Mouse (Mus musculus): ENCODE measurements around the gene Krt18. TPM values are rescaled to one million over a fixed set of nuclear protein-coding genes. Genes with fewer than 3 reads are reported as not detected.

Krt18 gene
- polyA plus RNA-seq, 1 experiment from 2014 or later = 448 TPM

DNA sequence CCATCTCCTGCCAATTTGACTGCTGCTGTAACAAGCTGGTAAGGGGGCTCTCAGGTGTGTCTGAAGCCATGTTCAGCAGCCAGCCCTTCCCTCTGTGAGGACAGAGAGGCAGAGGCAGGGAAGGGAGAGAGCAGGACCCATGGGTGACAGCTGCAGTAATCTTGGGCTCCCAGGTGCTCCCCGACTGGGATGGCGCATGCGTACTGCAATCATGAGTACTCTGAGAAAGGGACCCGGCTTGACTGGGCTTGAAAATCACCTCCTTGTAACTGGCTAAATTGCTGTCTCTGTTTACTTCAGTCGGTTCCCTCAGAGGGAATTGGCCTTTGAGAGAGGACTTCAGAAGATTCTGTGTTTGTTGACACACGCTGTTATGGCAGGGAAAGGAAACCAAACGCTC lies 14.0 kb downstream of the Krt18 start:
- ATAC-seq (ENCODE audit: insufficient read depth, low FRiP score, low read depth) = no peak
- Histone ChIP-seq H3K9me3 (no peaks in the 10 kb centered on the region), H3K9ac (no peak overlapping the region), H3K4me1 (no peaks in the 10 kb centered on the region), H3K27me3 (replicated peaks) (no peaks in the 10 kb centered on the region), H3K4me2 (peak overlapping the region; percentile 24; the same call in 1 of the 2 replicates), H3K27ac (no peak overlapping the region), H3K4me3 (replicated peaks) (no peak overlapping the region), H3K36me3 (no peaks in the 10 kb centered on the region)
- WGBS = 27% methylated on average over 7 of the region's 7 CpGs

DNA sequence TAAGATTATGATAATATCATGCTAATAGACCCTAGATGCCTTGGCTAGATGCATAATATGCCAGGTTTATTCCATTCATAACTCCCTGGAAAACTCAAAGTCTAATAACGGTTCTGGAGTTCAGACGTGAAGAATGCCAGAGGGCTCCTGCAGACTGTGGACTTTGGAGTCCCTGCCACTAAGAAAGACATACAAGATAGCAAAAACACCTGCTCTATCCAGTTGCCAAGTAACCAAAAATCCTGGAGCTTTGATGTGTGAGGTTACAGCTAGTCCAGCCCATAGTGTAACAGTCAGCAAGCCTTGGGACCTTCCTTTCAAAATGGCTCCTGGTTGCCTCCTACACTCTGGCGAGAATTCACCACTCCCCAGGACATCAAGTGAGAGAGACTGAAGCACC lies 16.8 kb downstream of the Krt18 start:
- H3K9me3 ChIP-seq = no peaks in the 10 kb centered on the region
- no peak overlapping the region for H3K4me2 ChIP-seq
- ATAC-seq (ENCODE audit: insufficient read depth, low FRiP score, low read depth) = no peak
- no peak overlapping the region for H3K9ac ChIP-seq
- no peaks in the 10 kb centered on the region for H3K27me3 ChIP-seq (replicated peaks)
- H3K4me3 ChIP-seq (replicated peaks) = no peak overlapping the region
- H3K27ac ChIP-seq = no peak overlapping the region
- no peaks in the 10 kb centered on the region for H3K36me3 ChIP-seq
- H3K4me1 ChIP-seq = no peaks in the 10 kb centered on the region
- WGBS = 66% methylated on average over 3 of the region's 3 CpGs

DNA sequence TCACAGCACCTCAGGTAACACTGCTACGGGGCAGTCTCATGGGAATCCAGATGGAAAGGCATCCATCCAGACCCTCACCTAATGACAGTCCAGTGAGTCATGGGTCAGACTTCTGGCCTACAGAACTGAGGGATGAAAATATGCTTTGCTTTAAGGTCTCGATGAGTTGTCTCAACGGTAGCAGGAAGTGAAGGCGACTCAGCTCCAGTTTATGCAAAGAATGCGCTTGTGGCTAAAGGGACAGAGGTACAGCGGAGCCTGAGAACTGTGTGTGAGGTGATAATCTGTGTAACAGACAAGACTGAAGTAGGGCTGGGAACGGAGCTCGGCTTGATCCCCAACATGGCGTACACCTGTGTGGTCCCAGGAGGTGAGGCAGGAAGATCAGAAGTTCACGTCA lies 17.7 kb downstream of the Krt18 start:
- Histone ChIP-seq H3K27ac (no peak overlapping the region), H3K4me3 (replicated peaks) (no peak overlapping the region), H3K36me3 (no peaks in the 10 kb centered on the region), H3K9me3 (no peaks in the 10 kb centered on the region), H3K4me1 (no peaks in the 10 kb centered on the region), H3K9ac (no peak overlapping the region), H3K4me2 (no peak overlapping the region), H3K27me3 (replicated peaks) (no peaks in the 10 kb centered on the region)
- 83% methylated on average over 10 of the region's 10 CpGs for WGBS
- ATAC-seq (ENCODE audit: insufficient read depth, low FRiP score, low read depth) = no peak

DNA sequence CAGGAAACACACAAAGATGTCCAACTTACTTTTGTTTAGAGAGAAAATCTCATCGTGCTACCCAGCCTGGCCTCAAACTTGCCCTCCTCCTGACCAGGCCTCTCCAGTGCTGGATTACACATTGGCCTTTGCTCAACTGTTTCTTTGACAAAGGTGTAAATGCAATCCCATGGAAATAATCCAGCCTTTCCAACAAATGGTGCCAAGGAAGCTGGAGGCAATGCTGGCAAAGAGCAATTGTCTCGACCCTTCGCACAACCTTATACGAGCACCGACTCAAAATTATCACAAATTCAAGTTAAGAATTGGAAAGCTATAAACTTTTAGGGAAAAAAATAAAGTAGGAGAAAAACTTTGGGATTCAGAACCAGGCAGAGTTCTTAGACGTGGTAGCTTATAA lies 20.0 kb downstream of the Krt18 start:
- Histone ChIP-seq H3K9me3 (no peaks in the 10 kb centered on the region), H3K27ac (no peak overlapping the region), H3K36me3 (no peaks in the 10 kb centered on the region), H3K4me3 (replicated peaks) (no peak overlapping the region), H3K27me3 (replicated peaks) (no peaks in the 10 kb centered on the region), H3K9ac (no peak overlapping the region), H3K4me2 (no peak overlapping the region), H3K4me1 (no peaks in the 10 kb centered on the region)
- ATAC-seq (ENCODE audit: insufficient read depth, low FRiP score, low read depth) = no peak
- 85% methylated on average over 6 of the region's 6 CpGs for WGBS

DNA sequence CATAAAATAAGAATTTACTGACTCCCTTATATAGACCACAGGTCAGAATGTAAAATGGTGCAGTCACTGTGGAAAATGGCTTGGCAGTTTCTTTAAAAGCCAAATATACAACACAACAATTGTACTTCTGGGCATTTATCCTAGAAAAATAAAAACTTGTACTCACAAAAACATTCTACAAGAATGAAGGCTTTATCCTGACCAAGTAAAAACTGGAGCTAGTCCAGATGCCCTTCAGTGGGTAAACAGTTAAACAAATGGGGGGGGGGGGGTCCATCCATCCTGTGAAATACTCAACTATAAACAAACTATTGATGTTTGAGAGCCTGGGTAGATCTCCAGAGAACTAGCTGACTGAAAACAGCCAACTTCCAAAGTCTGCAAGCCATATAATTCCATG lies 21.9 kb downstream of the Krt18 start:
- Histone ChIP-seq H3K27me3 (replicated peaks) (no peaks in the 10 kb centered on the region), H3K4me3 (replicated peaks) (no peak overlapping the region), H3K4me1 (no peaks in the 10 kb centered on the region), H3K9ac (no peak overlapping the region), H3K4me2 (no peak overlapping the region), H3K9me3 (no peaks in the 10 kb centered on the region), H3K27ac (no peak overlapping the region), H3K36me3 (no peaks in the 10 kb centered on the region)
- no peak for ATAC-seq (ENCODE audit: insufficient read depth, low FRiP score, low read depth)

DNA sequence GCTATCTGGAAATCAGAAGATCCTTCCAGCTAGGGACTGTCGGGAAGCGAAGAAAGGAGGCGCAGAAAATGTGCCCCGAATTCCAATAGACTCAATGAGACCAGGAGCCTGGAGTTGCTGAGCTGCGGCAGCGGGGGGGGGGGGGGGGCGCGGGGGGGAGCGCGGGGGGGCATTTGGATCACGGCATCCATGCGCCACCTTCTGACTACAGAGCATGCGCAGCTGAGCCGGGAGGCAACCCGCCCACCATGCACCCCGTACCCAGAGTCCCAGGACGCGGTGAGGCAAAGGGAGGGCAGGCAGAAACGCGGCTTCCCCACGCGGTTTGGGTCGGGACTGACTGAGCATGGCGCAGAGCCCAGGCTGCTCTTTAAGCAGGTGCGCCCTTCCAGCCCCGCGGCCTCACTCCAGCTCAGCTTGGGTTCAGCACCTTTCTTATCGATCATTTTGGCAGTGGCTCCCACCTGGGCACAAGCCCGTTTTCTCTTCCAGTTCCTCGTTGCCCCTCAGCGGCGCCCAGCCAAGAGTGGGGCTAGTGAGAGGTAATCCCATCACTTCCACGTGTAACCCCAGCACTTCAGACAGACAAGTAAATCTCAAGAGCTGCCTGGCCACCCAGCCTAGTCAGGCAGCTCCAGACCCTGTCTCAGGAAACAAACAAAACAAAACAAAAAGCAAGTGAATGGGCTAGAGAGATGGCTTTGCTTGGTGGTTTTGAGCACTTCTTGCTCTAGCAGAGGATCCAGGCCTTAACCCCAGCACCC lies 24.1 kb downstream of the Krt18 start:
- Histone ChIP-seq H3K4me2 (peak overlapping the region; percentile 83), H3K9ac (no peak overlapping the region; the same call in 1 of the 2 replicates), H3K27ac (peak overlapping the region; percentile 70), H3K9me3 (no peaks in the 10 kb centered on the region), H3K4me1 (no peaks in the 10 kb centered on the region), H3K4me3 (replicated peaks) (peak overlapping the region; percentile 47), H3K27me3 (replicated peaks) (no peaks in the 10 kb centered on the region), H3K36me3 (no peaks in the 10 kb centered on the region)
- peak; percentile 60; the same call in 1 of the 2 replicates for ATAC-seq (ENCODE audit: insufficient read depth, low FRiP score, low read depth)
- WGBS = 1% methylated on average over 30 of the region's 33 CpGs

DNA sequence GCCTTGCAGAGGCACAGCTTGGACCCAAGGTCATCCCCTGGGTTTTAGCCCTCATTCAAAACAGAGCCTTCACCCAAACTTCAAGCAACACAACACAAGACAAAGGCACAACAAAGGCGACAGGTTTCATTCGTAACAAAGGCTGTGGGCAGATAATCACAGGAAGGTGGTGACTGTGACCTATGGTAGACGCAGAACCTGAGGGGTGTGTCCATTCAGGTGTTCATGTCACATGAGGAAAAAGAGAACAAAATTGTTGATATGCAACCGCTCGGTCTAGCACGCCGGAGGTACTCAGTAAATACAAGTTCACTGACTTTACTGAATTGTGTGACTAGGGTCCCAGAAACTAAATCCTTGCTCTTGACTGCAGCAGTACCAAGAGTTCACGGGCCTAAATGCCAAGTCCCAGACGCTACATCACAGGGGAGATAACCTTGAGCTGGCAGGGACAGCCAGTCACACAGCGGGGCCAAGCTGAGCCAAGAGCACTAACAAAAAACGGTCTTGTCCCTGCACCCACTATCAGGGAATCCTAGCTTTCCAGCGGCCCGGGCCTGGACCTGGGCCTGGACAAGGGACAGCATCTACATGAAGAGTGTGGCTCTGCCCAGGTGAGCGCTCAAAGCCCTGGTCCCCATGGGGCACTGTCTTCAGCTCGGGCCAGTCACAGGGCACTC lies 28.7 kb downstream of the Krt18 start:
- Histone ChIP-seq H3K4me3 (replicated peaks) (no peak overlapping the region), H3K4me1 (no peaks in the 10 kb centered on the region), H3K36me3 (no peaks in the 10 kb centered on the region), H3K4me2 (no peak overlapping the region), H3K9ac (no peak overlapping the region), H3K27me3 (replicated peaks) (no peaks in the 10 kb centered on the region), H3K27ac (no peak overlapping the region), H3K9me3 (no peaks in the 10 kb centered on the region)
- ATAC-seq (ENCODE audit: insufficient read depth, low FRiP score, low read depth) = no peak
- 84% methylated on average over 15 of the region's 15 CpGs for WGBS

DNA sequence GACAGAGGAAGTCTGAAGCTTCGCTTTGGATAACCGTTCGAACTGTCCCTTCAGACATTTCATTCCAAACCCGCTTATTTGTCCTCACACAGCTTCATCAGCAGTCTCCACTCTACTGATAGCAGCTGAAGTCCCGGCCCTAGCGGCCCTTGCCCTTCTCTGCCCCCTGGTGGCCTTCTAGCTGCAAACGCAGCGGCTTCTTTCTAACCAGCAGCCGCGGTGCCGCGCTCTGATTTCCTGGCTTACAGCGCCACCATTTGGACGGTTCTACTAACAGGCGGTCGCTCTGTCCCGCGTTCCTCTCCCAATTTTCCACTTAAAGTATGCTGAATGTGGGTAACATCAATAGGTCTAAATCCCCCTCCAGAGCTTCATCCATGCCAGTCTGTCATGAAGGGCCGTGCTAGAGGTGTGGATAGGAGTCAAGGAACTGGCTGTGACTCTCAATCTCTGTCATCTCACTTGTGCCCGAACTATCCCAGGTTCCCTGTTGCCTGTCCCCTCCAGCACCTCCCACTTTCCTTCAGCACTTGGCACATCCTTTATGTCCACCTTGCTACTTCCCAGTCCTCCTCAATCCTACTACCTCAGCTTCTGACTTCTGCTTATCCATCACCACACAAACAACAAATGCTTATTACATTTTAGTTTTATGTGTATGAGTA lies 37.8 kb downstream of the Krt18 start:
- Histone ChIP-seq H3K27ac (no peak overlapping the region), H3K4me2 (no peak overlapping the region), H3K9me3 (no peaks in the 10 kb centered on the region), H3K36me3 (no peaks in the 10 kb centered on the region), H3K4me3 (replicated peaks) (no peak overlapping the region), H3K27me3 (replicated peaks) (no peaks in the 10 kb centered on the region), H3K4me1 (peaks cover 13% of the 10 kb centered on the region), H3K9ac (no peak overlapping the region)
- ATAC-seq (ENCODE audit: insufficient read depth, low FRiP score, low read depth) = peak; percentile 59
- WGBS = 3% methylated on average over 20 of the region's 20 CpGs

DNA sequence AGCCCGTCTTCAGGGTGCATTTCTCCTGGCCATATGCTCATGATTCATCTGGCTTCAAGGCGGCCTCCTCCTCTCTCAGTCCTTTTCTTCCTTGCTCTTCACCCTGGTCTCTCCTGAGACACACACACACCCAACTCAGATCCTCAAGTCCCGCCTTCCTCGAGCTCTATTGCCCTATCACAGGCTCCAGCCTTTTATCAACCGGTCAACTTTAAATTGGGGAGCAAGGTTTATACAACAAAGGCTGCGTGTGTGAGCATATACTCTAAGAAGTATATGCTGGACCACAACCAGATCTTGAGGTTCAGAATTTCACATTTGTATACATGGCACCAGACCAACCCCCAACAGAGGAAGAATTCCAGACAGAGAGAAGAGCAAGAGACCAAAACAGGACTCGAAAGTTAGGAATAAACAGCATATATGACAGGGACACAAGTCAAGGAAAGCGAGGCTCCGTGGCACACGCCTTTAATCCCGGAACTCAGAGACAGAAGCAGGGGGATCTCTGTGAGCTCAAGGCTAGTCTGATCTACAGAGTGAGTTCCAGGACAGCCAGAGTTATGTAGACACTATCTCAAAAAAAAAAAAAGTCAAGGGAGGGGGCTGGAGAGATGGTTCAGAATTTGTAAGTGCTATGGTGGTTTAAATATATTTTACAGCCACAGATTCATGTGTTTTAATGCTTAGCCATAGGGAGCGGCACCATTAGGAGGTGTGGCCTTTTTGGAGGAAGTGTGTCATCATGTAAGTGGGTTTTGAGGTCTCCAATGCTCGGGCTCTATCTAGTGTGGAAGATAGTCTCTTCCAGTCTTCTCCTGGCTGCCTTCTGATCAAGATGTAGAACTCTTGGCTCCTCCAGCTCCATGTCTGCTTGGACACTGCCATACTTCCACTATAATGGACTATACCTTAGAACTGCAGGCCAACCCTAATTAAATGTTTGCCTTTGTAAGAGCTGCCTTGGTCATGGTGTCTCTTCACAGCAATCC lies 42.8 kb downstream of the Krt18 start:
- no peak overlapping the region for H3K4me2 ChIP-seq
- no peak overlapping the region for H3K27ac ChIP-seq
- no peak overlapping the region for H3K9ac ChIP-seq
- 67% methylated on average over 13 of the region's 13 CpGs for WGBS
- H3K36me3 ChIP-seq = no peaks in the 10 kb centered on the region
- no peak for ATAC-seq (ENCODE audit: insufficient read depth, low FRiP score, low read depth)
- H3K4me3 ChIP-seq (replicated peaks) = no peak overlapping the region
- no peaks in the 10 kb centered on the region for H3K27me3 ChIP-seq (replicated peaks)
- H3K9me3 ChIP-seq = no peaks in the 10 kb centered on the region
- 0 out of 2 replicates have a peak, but pooled peaks cover 6% of the 10 kb centered on the region for H3K4me1 ChIP-seq

DNA sequence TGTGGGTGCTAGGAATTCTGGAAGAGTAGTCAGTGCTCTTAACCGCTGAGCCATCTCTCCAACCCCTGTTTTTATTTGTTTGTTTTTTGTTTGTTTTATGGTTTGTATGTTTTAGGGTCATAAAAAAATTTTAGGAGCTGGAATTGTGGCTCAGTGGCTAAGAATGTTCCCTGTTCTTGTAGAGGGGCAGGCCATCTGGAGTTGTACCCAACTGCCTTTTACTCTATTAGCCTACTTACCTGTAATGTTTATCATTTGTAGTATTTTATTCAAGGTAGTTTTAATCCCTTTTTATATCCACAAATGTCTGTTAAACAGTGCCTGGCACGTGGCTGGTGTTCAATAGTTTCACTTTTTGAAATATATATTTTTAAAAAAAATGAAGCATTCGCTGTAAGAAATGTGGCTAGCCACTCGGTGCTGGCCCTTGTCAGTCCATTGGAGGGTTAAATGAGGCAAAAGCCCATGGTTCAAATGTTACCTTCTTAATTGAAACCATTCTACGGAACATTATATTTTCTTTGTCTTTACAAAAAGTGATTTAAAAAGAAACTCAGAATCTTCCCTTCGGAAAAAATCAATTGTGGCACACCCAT lies 45.1 kb downstream of the Krt18 start:
- H3K4me2 ChIP-seq = peak overlapping the region; percentile 49
- H3K36me3 ChIP-seq = no peaks in the 10 kb centered on the region
- peak overlapping the region; percentile 100 for H3K4me3 ChIP-seq (replicated peaks)
- H3K4me1 ChIP-seq = 0 out of 2 replicates have a peak, but pooled peaks cover 6% of the 10 kb centered on the region
- peak; percentile 3; the same call in 1 of the 2 replicates for ATAC-seq (ENCODE audit: insufficient read depth, low FRiP score, low read depth)
- H3K27ac ChIP-seq = peak overlapping the region; percentile 97; the same call in 1 of the 2 replicates
- no peaks in the 10 kb centered on the region for H3K27me3 ChIP-seq (replicated peaks)
- H3K9me3 ChIP-seq = no peaks in the 10 kb centered on the region
- WGBS = 15% methylated on average over 6 of the region's 6 CpGs
- no peak overlapping the region for H3K9ac ChIP-seq

DNA sequence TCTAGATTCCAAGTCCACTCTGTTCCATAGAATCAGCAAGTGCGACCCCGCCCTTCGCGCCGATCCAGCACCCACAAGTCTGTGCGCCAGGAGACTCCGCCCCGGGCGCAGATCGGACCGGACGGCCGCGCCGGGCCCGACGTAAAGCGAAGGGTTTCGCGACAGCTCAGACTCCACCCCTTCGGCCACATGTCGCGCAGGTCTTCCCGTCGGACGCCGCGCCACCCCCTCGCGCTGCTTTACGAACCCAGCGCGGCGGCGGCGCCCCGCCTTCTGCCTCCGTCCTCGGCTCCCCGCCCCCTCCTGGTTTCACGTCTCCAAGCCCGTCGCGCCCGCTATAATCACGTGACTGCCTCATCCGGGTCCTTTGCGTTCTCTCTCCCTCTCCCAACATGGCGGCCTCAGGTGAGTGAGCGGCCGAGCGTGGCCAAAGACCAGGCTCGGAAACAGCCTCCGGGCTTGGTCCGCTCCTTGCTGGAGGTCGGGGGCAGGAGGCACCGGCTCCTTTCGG lies 45.6 kb downstream of the Krt18 start, which contains the start of gene Eif4b:
TSS of gene Eif4b (plus strand) at position 215 of the 511 bp plus-strand sequence.
- WGBS = under 1% methylated on average over 57 of the region's 58 CpGs
- H3K36me3 ChIP-seq = no peaks in the 10 kb centered on the region
- peak within 1 kb of the TSS; percentile 100 for H3K4me3 ChIP-seq (replicated peaks)
- H3K4me1 ChIP-seq = 0 out of 2 replicates have a peak, but pooled peaks cover 6% of the 10 kb centered on the region
- ATAC-seq (ENCODE audit: insufficient read depth, low FRiP score, low read depth) = peak; percentile 93
- no peaks in the 10 kb centered on the region for H3K9me3 ChIP-seq
- no peaks in the 10 kb centered on the region for H3K27me3 ChIP-seq (replicated peaks)
- H3K4me2 ChIP-seq = peak within 1 kb of the TSS; percentile 75
- peak within 1 kb of the TSS; percentile 97 for H3K27ac ChIP-seq
- H3K9ac ChIP-seq = peak within 1 kb of the TSS; percentile 99

Measured in stomach, embryonic 15.5 days (tissue).